Mouse (Mus musculus): ENCODE measurements around the gene Ccdc65. TPM values are rescaled to one million over a fixed set of nuclear protein-coding genes. Genes with fewer than 3 reads are reported as not detected.

Ccdc65 gene
- polyA plus RNA-seq, 1 experiment from 2014 or later: 0.70 TPM

DNA sequence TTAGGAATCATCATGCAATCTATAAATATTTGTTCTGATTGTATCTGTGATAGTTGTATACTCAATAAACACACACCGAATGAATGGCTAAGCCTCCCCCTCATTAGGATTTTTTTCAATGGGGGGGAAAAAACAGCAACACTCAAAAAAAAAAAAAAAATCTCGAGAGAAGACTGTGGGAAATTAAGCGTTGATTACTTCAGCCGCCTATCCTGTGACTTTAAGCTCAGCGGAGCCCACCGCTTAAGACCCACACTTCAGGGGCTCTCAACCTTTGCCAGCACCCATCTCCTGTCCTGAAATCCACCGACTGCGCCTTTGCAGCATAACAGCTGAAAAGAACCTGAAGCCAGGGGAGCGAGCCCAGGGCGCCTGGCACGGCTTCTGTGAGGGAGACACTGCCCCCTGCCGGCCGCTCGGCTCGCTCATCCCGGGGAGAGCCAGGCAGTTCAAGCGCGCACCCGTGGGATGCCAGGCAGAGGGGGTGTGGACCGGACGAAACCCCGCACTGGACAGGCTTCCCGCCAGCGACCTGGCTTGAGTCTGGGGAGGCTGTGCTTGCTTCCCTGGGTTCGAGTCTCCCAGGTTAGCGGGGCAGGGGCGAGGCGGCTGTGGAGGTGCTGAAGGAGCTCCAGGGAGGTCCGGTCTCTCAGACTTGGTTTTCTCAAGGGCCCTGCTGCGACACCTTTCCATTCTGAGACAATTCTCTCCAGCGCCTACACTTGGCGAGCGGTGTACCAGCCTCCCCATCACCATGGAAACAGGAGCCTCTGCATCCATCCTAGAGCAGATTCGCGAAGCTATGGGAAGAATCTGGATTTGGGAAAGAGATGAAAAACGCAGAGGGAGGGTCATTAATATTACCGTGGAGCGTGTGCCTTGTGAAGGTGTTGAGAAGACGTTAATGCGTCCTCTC lies 8.6 kb upstream of the Ccdc65 start:
- peak; percentile 91 for DNase-seq (ENCODE audit: low spot score)
- 0 out of 2 replicates have a peak, but pooled peaks cover 2% of the 10 kb centered on the region for H3K27me3 ChIP-seq (ENCODE audit: control insufficient read depth, insufficient read depth, low read length)
- H3K4me3 ChIP-seq (ENCODE audit: low read depth, low read length): peak overlapping the region; percentile 15; the same call in 1 of the 2 replicates
- no peak for TF ChIP-seq EP300 (optimal IDR thresholded peaks at IDR 0.05)
- TF ChIP-seq CTCF (IDR thresholded peaks at IDR 0.05; ENCODE audit: low read depth): peak; percentile 98
- H3K36me3 ChIP-seq (ENCODE audit: control insufficient read depth, insufficient read depth, low read length): no peaks in the 10 kb centered on the region
- peak; percentile 88 for ATAC-seq (ENCODE audit: low FRiP score, low TSS enrichment)
- H3K27ac ChIP-seq (replicated peaks): no peak overlapping the region
- H3K9ac ChIP-seq (ENCODE audit: low read length): no peak overlapping the region
- peak overlapping the region; percentile 52 for H3K4me2 ChIP-seq (replicated peaks; ENCODE audit: low read depth)
- 4% methylated on average over 40 of the region's 40 CpGs for WGBS
- H3K9me3 ChIP-seq (ENCODE audit: control insufficient read depth, low read length): no peaks in the 10 kb centered on the region
- H3K4me1 ChIP-seq (replicated peaks; ENCODE audit: control insufficient read depth, insufficient read depth): no peaks in the 10 kb centered on the region

DNA sequence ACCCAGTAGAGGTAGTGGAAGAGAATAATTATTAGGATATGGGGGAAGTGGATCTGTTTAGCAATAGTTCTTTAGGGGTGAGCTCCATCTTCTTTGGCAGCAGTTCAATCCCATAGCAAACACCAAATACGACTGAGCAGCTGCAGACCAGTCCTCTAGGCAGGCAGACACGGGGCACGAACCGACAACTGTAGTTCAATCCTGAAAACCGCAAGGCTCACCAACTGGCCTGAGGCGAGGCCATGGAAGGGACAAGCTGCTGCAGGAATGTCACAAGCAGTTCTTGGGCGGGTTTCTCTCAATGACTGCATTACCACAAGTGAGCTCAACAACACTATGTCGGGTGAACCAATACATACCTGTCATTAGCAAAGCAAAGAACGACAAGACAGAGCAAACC lies 3.7 kb upstream of the Ccdc65 start:
- H3K27me3 ChIP-seq (ENCODE audit: control insufficient read depth, insufficient read depth, low read length): 0 out of 2 replicates have a peak, but pooled peaks cover 2% of the 10 kb centered on the region
- no peaks in the 10 kb centered on the region for H3K36me3 ChIP-seq (ENCODE audit: control insufficient read depth, insufficient read depth, low read length)
- WGBS: 49% methylated on average over 9 of the region's 9 CpGs
- H3K4me2 ChIP-seq (replicated peaks; ENCODE audit: low read depth): no peak overlapping the region
- no peak overlapping the region for H3K4me3 ChIP-seq (ENCODE audit: low read depth, low read length)
- H3K4me1 ChIP-seq (replicated peaks; ENCODE audit: control insufficient read depth, insufficient read depth): no peaks in the 10 kb centered on the region
- TF ChIP-seq EP300 (optimal IDR thresholded peaks at IDR 0.05) (no peak), CTCF (IDR thresholded peaks at IDR 0.05; ENCODE audit: low read depth) (no peak)
- H3K9ac ChIP-seq (ENCODE audit: low read length): no peak overlapping the region
- DNase-seq (ENCODE audit: low spot score) (no peak), ATAC-seq (ENCODE audit: low FRiP score, low TSS enrichment) (no peak)
- no peak overlapping the region for H3K27ac ChIP-seq (replicated peaks)
- H3K9me3 ChIP-seq (ENCODE audit: control insufficient read depth, low read length): no peaks in the 10 kb centered on the region

- H3K36me3 ChIP-seq (ENCODE audit: control insufficient read depth, insufficient read depth, low read length): no peaks in the 10 kb centered on the region
- no peaks in the 10 kb centered on the region for H3K27me3 ChIP-seq (ENCODE audit: control insufficient read depth, insufficient read depth, low read length)
- H3K9me3 ChIP-seq (ENCODE audit: control insufficient read depth, low read length): no peaks in the 10 kb centered on the region
- H3K27ac ChIP-seq (replicated peaks): no peak overlapping the region
- peak; percentile 31; the same call in 1 of the 2 replicates for ATAC-seq (ENCODE audit: low FRiP score, low TSS enrichment)
- no peaks in the 10 kb centered on the region for H3K4me1 ChIP-seq (replicated peaks; ENCODE audit: control insufficient read depth, insufficient read depth)
- no peak overlapping the region for H3K4me2 ChIP-seq (replicated peaks; ENCODE audit: low read depth)
- 17% methylated on average over 9 of the region's 9 CpGs for WGBS
- no peak overlapping the region for H3K9ac ChIP-seq (ENCODE audit: low read length)
- DNase-seq (ENCODE audit: low spot score): peak; percentile 79
- TF ChIP-seq CTCF (IDR thresholded peaks at IDR 0.05; ENCODE audit: low read depth) (peak; percentile 85), EP300 (optimal IDR thresholded peaks at IDR 0.05) (no peak)
- H3K4me3 ChIP-seq (ENCODE audit: low read depth, low read length): no peak overlapping the region
Observed at GRCm38 (mm10) chr15:98710442-98710841, 2.4 kb downstream of the Ccdc65 start.

DNA sequence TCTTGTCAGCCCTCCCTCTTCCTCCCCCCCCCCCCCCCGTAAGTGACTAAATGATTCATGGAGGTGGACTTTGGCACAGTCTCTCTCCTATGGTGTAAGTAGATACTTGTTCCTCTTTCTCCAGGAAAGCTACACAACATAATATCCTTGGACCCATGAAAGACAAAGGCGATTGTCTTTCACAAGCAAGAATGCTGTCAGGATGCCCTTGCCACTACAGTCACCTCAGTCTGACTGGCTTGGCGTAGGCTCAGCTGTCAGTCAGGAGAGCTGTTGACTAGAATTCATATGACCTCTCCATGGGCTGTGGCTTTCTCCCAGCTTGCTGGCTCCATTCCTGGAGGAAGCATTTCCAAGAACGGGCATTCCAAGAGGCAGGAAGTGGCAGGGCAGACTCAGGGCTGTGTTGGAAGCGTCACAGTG lies 6.2 kb downstream of the Ccdc65 start:
- Histone ChIP-seq H3K4me1 (replicated peaks; ENCODE audit: control insufficient read depth, insufficient read depth) (no peaks in the 10 kb centered on the region), H3K4me2 (replicated peaks; ENCODE audit: low read depth) (no peak overlapping the region), H3K27me3 (ENCODE audit: control insufficient read depth, insufficient read depth, low read length) (no peaks in the 10 kb centered on the region), H3K9ac (ENCODE audit: low read length) (no peak overlapping the region), H3K4me3 (ENCODE audit: low read depth, low read length) (no peak overlapping the region), H3K9me3 (ENCODE audit: control insufficient read depth, low read length) (no peaks in the 10 kb centered on the region), H3K36me3 (ENCODE audit: control insufficient read depth, insufficient read depth, low read length) (no peaks in the 10 kb centered on the region), H3K27ac (replicated peaks) (no peak overlapping the region)
- WGBS: 63% methylated on average over 5 of the region's 5 CpGs
- TF ChIP-seq EP300 (optimal IDR thresholded peaks at IDR 0.05) (no peak), CTCF (IDR thresholded peaks at IDR 0.05; ENCODE audit: low read depth) (no peak)
- DNase-seq (ENCODE audit: low spot score) (no peak), ATAC-seq (ENCODE audit: low FRiP score, low TSS enrichment) (peak; percentile 64)

GRCm38 (mm10) chr15:98717301-98717700 lies 9.3 kb downstream of the Ccdc65 start:
- no peak for ATAC-seq (ENCODE audit: low FRiP score, low TSS enrichment)
- 62% methylated on average over 16 of the region's 16 CpGs for WGBS

DNA sequence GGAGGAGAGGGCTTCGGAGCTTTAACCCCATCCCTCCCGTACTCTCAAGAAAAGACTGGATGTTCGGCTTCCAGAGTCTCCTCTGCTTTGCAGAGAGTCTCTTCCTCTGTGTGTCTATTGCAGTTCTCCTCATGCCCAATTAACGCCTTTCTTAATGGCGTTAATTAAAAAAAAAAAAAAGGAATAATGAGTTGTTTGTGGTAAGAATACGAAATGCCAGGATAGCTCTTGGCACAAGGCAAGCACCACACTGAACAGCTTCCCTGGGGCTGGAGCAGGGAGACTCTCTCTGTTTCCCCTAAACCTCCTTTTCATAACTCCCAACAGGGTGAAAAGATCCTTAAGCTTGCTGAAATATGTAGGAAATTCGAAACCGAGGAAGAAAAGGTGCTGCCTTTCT lies 14.2 kb downstream of the Ccdc65 start:
- H3K36me3 ChIP-seq (ENCODE audit: control insufficient read depth, insufficient read depth, low read length): no peaks in the 10 kb centered on the region
- H3K27me3 ChIP-seq (ENCODE audit: control insufficient read depth, insufficient read depth, low read length): no peaks in the 10 kb centered on the region
- no peak for TF ChIP-seq EP300 (optimal IDR thresholded peaks at IDR 0.05)
- TF ChIP-seq CTCF (IDR thresholded peaks at IDR 0.05; ENCODE audit: low read depth): no peak
- DNase-seq (ENCODE audit: low spot score) (no peak), ATAC-seq (ENCODE audit: low FRiP score, low TSS enrichment) (no peak)
- no peaks in the 10 kb centered on the region for H3K4me1 ChIP-seq (replicated peaks; ENCODE audit: control insufficient read depth, insufficient read depth)
- WGBS: 77% methylated on average over 8 of the region's 8 CpGs
- H3K4me2 ChIP-seq (replicated peaks; ENCODE audit: low read depth): no peak overlapping the region
- no peak overlapping the region for H3K9ac ChIP-seq (ENCODE audit: low read length)
- no peak overlapping the region for H3K4me3 ChIP-seq (ENCODE audit: low read depth, low read length)
- no peaks in the 10 kb centered on the region for H3K9me3 ChIP-seq (ENCODE audit: control insufficient read depth, low read length)
- no peak overlapping the region for H3K27ac ChIP-seq (replicated peaks)

More at GRCm38 (mm10) chr15:98717301-98717700, 9.3 kb downstream of the Ccdc65 start:
- Histone ChIP-seq H3K4me3 (ENCODE audit: low read depth, low read length) (no peak overlapping the region), H3K9me3 (ENCODE audit: control insufficient read depth, low read length) (no peaks in the 10 kb centered on the region), H3K36me3 (ENCODE audit: control insufficient read depth, insufficient read depth, low read length) (no peaks in the 10 kb centered on the region), H3K4me2 (replicated peaks; ENCODE audit: low read depth) (no peak overlapping the region), H3K27me3 (ENCODE audit: control insufficient read depth, insufficient read depth, low read length) (no peaks in the 10 kb centered on the region), H3K4me1 (replicated peaks; ENCODE audit: control insufficient read depth, insufficient read depth) (no peaks in the 10 kb centered on the region), H3K9ac (ENCODE audit: low read length) (no peak overlapping the region), H3K27ac (replicated peaks) (no peak overlapping the region)
- no peak for DNase-seq (ENCODE audit: low spot score)
- TF ChIP-seq CTCF (IDR thresholded peaks at IDR 0.05; ENCODE audit: low read depth) (no peak), EP300 (optimal IDR thresholded peaks at IDR 0.05) (no peak)
